Mouse (Mus musculus) forebrain, postnatal 0 days (tissue): ENCODE measurements at regions not wholly inside any gene's neighbourhood (a gene's known extent, or its start where the extent isn't known, plus 50 kb on each side); places are given as distances from the start of the nearest gene placed in this dataset.

ENCODE experiments used
- ATAC-seq: fragments of 200-750 bp; cut with Nextera tagmentation; 2 replicates; pipeline ENCODE4 v1.8.0; 2017; ENCODE audit warnings: mild to moderate bottlenecking, moderate library complexity
- DNase-seq: peaks from one replicate; pipeline ENCODE4 v3.0.0-alpha.2; 2015
- H3K27ac ChIP-seq: fragments of 300-500 bp; sonication (generic); 2 replicates; pipeline ENCODE4 v1.5.1; 2014; ENCODE audit warnings: low read depth, mild to moderate bottlenecking, antibody characterized with exemption, low read length, moderate library complexity, mixed read lengths
- H3K27me3 ChIP-seq: fragments of 300-500 bp; sonication (generic); 2 replicates; pipeline ENCODE4 v1.6.1; 2014; ENCODE audit warnings: mild to moderate bottlenecking, low read length, mixed read lengths; ENCODE audit not compliant: insufficient read depth
- H3K36me3 ChIP-seq: fragments of 300-500 bp; sonication (generic); 2 replicates; pipeline ENCODE4 v1.6.1; 2014; ENCODE audit warnings: mild to moderate bottlenecking, moderate library complexity; ENCODE audit not compliant: insufficient read depth
- H3K4me1 ChIP-seq: fragments of 300-500 bp; sonication (generic); 2 replicates; pipeline ENCODE4 v1.6.1; 2014; ENCODE audit warnings: antibody characterized with exemption; ENCODE audit not compliant: insufficient read depth
- H3K4me2 ChIP-seq: fragments of 300-500 bp; sonication (generic); 2 replicates; pipeline ENCODE4 v1.6.1; 2014; ENCODE audit warnings: low read depth, mild to moderate bottlenecking, moderate library complexity
- H3K4me3 ChIP-seq: fragments of 300-500 bp; sonication (generic); 2 replicates; pipeline ENCODE4 v1.5.1; 2014; ENCODE audit warnings: low read depth, low read length, mixed read lengths
- H3K9ac ChIP-seq: fragments of 300-500 bp; sonication (generic); 2 replicates; pipeline ENCODE4 v1.6.1; 2014; ENCODE audit warnings: mild to moderate bottlenecking
- H3K9me3 ChIP-seq: fragments of 300-500 bp; sonication (generic); 2 replicates; pipeline ENCODE4 v1.6.1; 2016; ENCODE audit warnings: low read length
- CTCF ChIP-seq: sonication (generic); IDR thresholded peaks from 2 replicates; pipeline ENCODE4 v1.5.1; 2016; ENCODE audit warnings: antibody characterized with exemption, control low read depth, low read depth
- WGBS: fragments of 180-500 bp; shearing (Covaris S2); extraction: QIAGEN DNeasy Blood & Tissue Kit; methylation state at CpG from one replicate; pipeline ENCODE4 v1.1.7; 2014; 5-methylcytosine and 5-hydroxymethylcytosine counted together

- no peak for TF ChIP-seq CTCF
- Histone ChIP-seq H3K36me3 (no peaks in the 10 kb centered on the region), H3K9ac (no peak overlapping the region), H3K27ac (no peak overlapping the region), H3K4me3 (no peak overlapping the region), H3K27me3 (no peaks in the 10 kb centered on the region), H3K9me3 (0 out of 2 replicates have a peak, but pooled peaks cover 4% of the 10 kb centered on the region), H3K4me1 (no peaks in the 10 kb centered on the region), H3K4me2 (no peak overlapping the region)
- 73% methylated on average over 5 of the region's 5 CpGs for WGBS
- no peak for DNase-seq
- no peak for ATAC-seq
Measured at GRCm38 (mm10) chr11:50507882-50508281, 77.0 kb upstream of the Rufy1 start.

GRCm38 (mm10) chr11:50507498-50507824, 76.5 kb upstream of the Rufy1 start:
- Histone ChIP-seq H3K27me3 (no peaks in the 10 kb centered on the region), H3K4me2 (no peak overlapping the region), H3K27ac (no peak overlapping the region), H3K4me1 (no peaks in the 10 kb centered on the region), H3K9me3 (0 out of 2 replicates have a peak, but pooled peaks cover 4% of the 10 kb centered on the region), H3K9ac (no peak overlapping the region), H3K4me3 (no peak overlapping the region), H3K36me3 (no peaks in the 10 kb centered on the region)
- no peak for DNase-seq
- no peak for TF ChIP-seq CTCF
- WGBS, result 71% methylated on average over 4 of the region's 4 CpGs
- ATAC-seq, result no peak

GRCm38 (mm10) chr11:50506820-50507497, 76.0 kb upstream of the Rufy1 start:
- Histone ChIP-seq H3K36me3 (no peaks in the 10 kb centered on the region), H3K4me3 (no peak overlapping the region), H3K4me2 (no peak overlapping the region), H3K9ac (no peak overlapping the region), H3K9me3 (0 out of 2 replicates have a peak, but pooled peaks cover 4% of the 10 kb centered on the region), H3K4me1 (no peaks in the 10 kb centered on the region), H3K27ac (no peak overlapping the region), H3K27me3 (no peaks in the 10 kb centered on the region)
- no peak for DNase-seq
- ATAC-seq, result no peak
- no peak for TF ChIP-seq CTCF
- 43% methylated on average over 5 of the region's 5 CpGs for WGBS

GRCm38 (mm10) chr11:50501352-50501751, 70.4 kb upstream of the Rufy1 start:
- Histone ChIP-seq H3K9me3 (no peaks in the 10 kb centered on the region), H3K4me1 (no peaks in the 10 kb centered on the region), H3K4me3 (no peak overlapping the region), H3K4me2 (no peak overlapping the region), H3K9ac (no peak overlapping the region), H3K27ac (no peak overlapping the region), H3K36me3 (no peaks in the 10 kb centered on the region), H3K27me3 (no peaks in the 10 kb centered on the region)
- 0 out of 2 replicates have a peak, but pooled peaks have one; percentile 13 for TF ChIP-seq CTCF
- no peak for ATAC-seq
- DNase-seq, result no peak
- WGBS, result 71% methylated on average over 12 of the region's 12 CpGs

- DNase-seq (no peak), ATAC-seq (no peak)
- H3K27ac ChIP-seq, result peak overlapping the region; percentile 73; the same call in 1 of the 2 replicates
- WGBS, result 64% methylated on average over 5 of the region's 5 CpGs
- no peak overlapping the region for H3K4me3 ChIP-seq
- H3K4me1 ChIP-seq, result 0 out of 2 replicates have a peak, but pooled peaks cover 10% of the 10 kb centered on the region
- no peaks in the 10 kb centered on the region for H3K27me3 ChIP-seq
- no peak overlapping the region for H3K9ac ChIP-seq
- H3K36me3 ChIP-seq, result no peaks in the 10 kb centered on the region
- H3K4me2 ChIP-seq, result no peak overlapping the region
- H3K9me3 ChIP-seq, result no peaks in the 10 kb centered on the region
- TF ChIP-seq CTCF, result no peak
Measured at GRCm38 (mm10) chr11:50493123-50493476, 62.2 kb upstream of the Rufy1 start.

GRCm38 (mm10) chr11:50492399-50493122, 61.6 kb upstream of the Rufy1 start:
- H3K4me1 ChIP-seq, result 0 out of 2 replicates have a peak, but pooled peaks cover 10% of the 10 kb centered on the region
- WGBS, result 13% methylated on average over 5 of the region's 5 CpGs
- H3K9ac ChIP-seq, result no peak overlapping the region
- no peaks in the 10 kb centered on the region for H3K36me3 ChIP-seq
- ATAC-seq (peak; percentile 87), DNase-seq (peak; percentile 39)
- H3K4me3 ChIP-seq, result no peak overlapping the region
- no peaks in the 10 kb centered on the region for H3K9me3 ChIP-seq
- no peaks in the 10 kb centered on the region for H3K27me3 ChIP-seq
- no peak overlapping the region for H3K4me2 ChIP-seq
- H3K27ac ChIP-seq, result peak overlapping the region; percentile 73
- no peak for TF ChIP-seq CTCF

- no peaks in the 10 kb centered on the region for H3K27me3 ChIP-seq
- H3K4me2 ChIP-seq, result no peak overlapping the region
- H3K9me3 ChIP-seq, result no peaks in the 10 kb centered on the region
- DNase-seq (no peak), ATAC-seq (no peak)
- no peak for TF ChIP-seq CTCF
- H3K36me3 ChIP-seq, result no peaks in the 10 kb centered on the region
- no peak overlapping the region for H3K9ac ChIP-seq
- no peaks in the 10 kb centered on the region for H3K4me1 ChIP-seq
- WGBS, result 88% methylated on average over 2 of the region's 2 CpGs
- H3K27ac ChIP-seq, result no peak overlapping the region
- no peak overlapping the region for H3K4me3 ChIP-seq
Measured at GRCm38 (mm10) chr11:50483821-50484220, 52.9 kb upstream of the Rufy1 start.
